Mouse (Mus musculus) heart, adult 2 months (tissue): Measurements from ENCODE around the gene Btg3.

Source experiments
- CTCF ChIP-seq: fragments of 200-600 bp; IDR thresholded peaks from 2 replicates; pipeline ENCODE4 v1.8.1; 2022; ENCODE audit warnings: antibody characterized with exemption, mild to moderate bottlenecking, moderate library complexity
- POLR2A ChIP-seq: fragments of 200-500 bp; IDR thresholded peaks from 2 replicates; pipeline ENCODE4 v1.6.1; 2011; ENCODE audit warnings: mild to moderate bottlenecking, low read depth, low read length, control low read depth; ENCODE audit not compliant: insufficient read depth

DNA sequence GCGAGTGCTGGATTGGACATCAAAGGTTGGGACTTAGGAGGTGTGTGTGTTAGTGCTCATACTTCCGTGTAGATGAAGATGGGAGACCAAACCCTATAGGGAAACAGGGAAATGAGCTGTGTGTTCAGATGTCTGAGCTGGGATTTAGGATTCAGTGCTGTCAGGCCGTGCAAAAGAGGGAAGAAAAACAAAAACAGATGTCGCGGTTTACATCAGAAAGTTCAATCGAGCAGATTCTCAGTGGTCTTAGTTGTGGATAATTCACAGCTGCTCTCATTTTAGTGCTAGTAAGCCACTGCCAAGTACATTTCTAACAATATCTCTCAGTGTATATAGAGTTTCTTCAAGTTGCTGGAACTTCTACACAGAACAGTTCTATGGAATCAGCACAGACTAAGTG, 33.2 kb downstream of the Btg3 start:
- TF ChIP-seq POLR2A (no peak), CTCF (no peak)
